8 mouse cellular contexts compared by ENCODE assay signal in genomic region chr5:122372192-122372769, GRCm38 (mm10). TPM values are rescaled to one million over a fixed set of nuclear protein-coding genes. Genes with fewer than 3 reads are reported as not detected.
DNase-seq lines count a peak whose midpoint lies in the region; ATAC-seq lines count a peak whose summit lies in the region.

Fam216a (minus strand) TSS chr5:122372364.

- peaks cover 2 to 16% of the 10 kb centered on the region in 2 experiments; a peak in 3 of 4 replicates for H3K4me1 ChIP-seq in heart, embryonic 14.5 days (ENCODE audit: control insufficient read depth in 2 of 2, insufficient read depth in 2 of 2, low read length in 2 of 2)
- H3K4me1 ChIP-seq in liver, embryonic 13.5 days (replicated peaks): peaks cover 30% of the 10 kb centered on the region
- H3K4me1 ChIP-seq in stomach, embryonic 16.5 days (ENCODE audit: control insufficient read depth, insufficient read depth, low read length): peaks cover 10% of the 10 kb centered on the region

- H3K9me3 ChIP-seq in heart, embryonic 14.5 days (ENCODE audit: control insufficient read depth, low read length): no peaks in the 10 kb centered on the region
- no peaks in the 10 kb centered on the region for H3K9me3 ChIP-seq in liver, embryonic 13.5 days (replicated peaks)
- H3K9me3 ChIP-seq in stomach, embryonic 16.5 days (replicated peaks; ENCODE audit: control insufficient read depth, low read length): no peaks in the 10 kb centered on the region

- peak; percentile 87 for ATAC-seq in CD4-positive, CD25-positive, alpha-beta regulatory T cell, adult 4 months
- ATAC-seq in heart, embryonic 14.5 days (ENCODE audit: insufficient number of reproducible peaks, insufficient read depth, low FRiP score, low read depth): peak; percentile 89
- ATAC-seq in liver, embryonic 13.5 days (ENCODE audit: low read depth): peak; percentile 94
- peak; percentile 95 for ATAC-seq in stomach, embryonic 16.5 days (ENCODE audit: insufficient read depth, low FRiP score)

- H3K4me3 ChIP-seq in heart, embryonic 14.5 days (ENCODE audit: control insufficient read depth in 1 of 2, insufficient read depth in 1 of 2, low read depth in 1 of 2, low read length in 2 of 2): peak within 1 kb of the TSS; percentile 81 to 93
- H3K4me3 ChIP-seq in liver, embryonic 13.5 days (replicated peaks): peak within 1 kb of the TSS; percentile 78
- H3K4me3 ChIP-seq in stomach, embryonic 16.5 days (replicated peaks; ENCODE audit: low read length): peak within 1 kb of the TSS; percentile 88

- peak; percentile 100 for DNase-seq in c-Kit-negative CD71-positive TER-119-positive erythroid progenitor cells, embryonic 14.5 days (ENCODE audit: low read depth, low spot score)
- DNase-seq in fibroblast of lung, adult 2 months (ENCODE audit: low read depth): peak; percentile 98
- peak; percentile 99 for DNase-seq in kidney, postnatal 14 days
- peak; percentile 99 for DNase-seq in liver, embryonic 13.5 days
- peak; percentile 100 for DNase-seq in neural tube, embryonic 10.5 days (ENCODE audit: extremely low spot score, low spot score)

- H3K9ac ChIP-seq in heart, embryonic 14.5 days (ENCODE audit: low read length): peak within 1 kb of the TSS; percentile 90
- peak within 1 kb of the TSS; percentile 92 for H3K9ac ChIP-seq in liver, embryonic 13.5 days
- H3K9ac ChIP-seq in stomach, embryonic 16.5 days (ENCODE audit: low read length): peak within 1 kb of the TSS; percentile 91

- peak within 1 kb of the TSS; percentile 89 to 96 for H3K27ac ChIP-seq in heart, embryonic 14.5 days (replicated peaks in 1 of 2; ENCODE audit: control insufficient read depth in 1 of 2, insufficient read depth in 1 of 2, low read depth in 2 of 2, low read length in 2 of 2)
- H3K27ac ChIP-seq in liver, embryonic 13.5 days: peak within 1 kb of the TSS; percentile 97
- peak within 1 kb of the TSS; percentile 95 for H3K27ac ChIP-seq in stomach, embryonic 16.5 days (ENCODE audit: low read length)

- under 1% methylated on average over 53 of the region's 53 CpGs for WGBS in heart, embryonic 14.5 days
- WGBS in liver, embryonic 13.5 days (ENCODE audit: insufficient replicate concordance): under 1% methylated on average over 53 of the region's 53 CpGs
- WGBS in stomach, embryonic 16.5 days: under 1% methylated on average over 53 of the region's 53 CpGs

- no peaks in the 10 kb centered on the region for H3K27me3 ChIP-seq in heart, embryonic 14.5 days (ENCODE audit: control insufficient read depth, insufficient read depth, low read length)
- no peaks in the 10 kb centered on the region for H3K27me3 ChIP-seq in liver, embryonic 13.5 days
- H3K27me3 ChIP-seq in stomach, embryonic 16.5 days (ENCODE audit: control insufficient read depth, insufficient read depth, low read length): no peaks in the 10 kb centered on the region

- peaks cover 54% of the 10 kb centered on the region for H3K36me3 ChIP-seq in heart, embryonic 14.5 days (ENCODE audit: control insufficient read depth, insufficient read depth, low read length)
- H3K36me3 ChIP-seq in liver, embryonic 13.5 days: peaks cover 51% of the 10 kb centered on the region
- H3K36me3 ChIP-seq in stomach, embryonic 16.5 days (ENCODE audit: control insufficient read depth, insufficient read depth, low read length): peaks cover 8% of the 10 kb centered on the region; the same call in 1 of the 2 replicates

- H3K4me2 ChIP-seq in heart, embryonic 14.5 days (ENCODE audit: low read length): peak within 1 kb of the TSS; percentile 92
- H3K4me2 ChIP-seq in liver, embryonic 13.5 days: peak within 1 kb of the TSS; percentile 90
- peak within 1 kb of the TSS; percentile 94 for H3K4me2 ChIP-seq in stomach, embryonic 16.5 days (ENCODE audit: low read depth, low read length)

RNA-seq across cellular contexts. Expression of gene Fam216a, which starts in this region (rescaled TPM):
- 1 to 10 TPM; 6.9 to 7.4 TPM for polyA plus RNA-seq in CD4-positive, CD25-positive, alpha-beta regulatory T cell, adult 4 months (2017; shearing (Covaris generic))
- polyA plus RNA-seq in heart, embryonic 14.5 days (2014; fragmentation: Nextera tagmentation; extraction: Ambion mirVana): 55.0 and 64.5 TPM in 2 replicates
- 23.4 and 23.6 TPM in 2 replicates for polyA plus RNA-seq in liver, embryonic 13.5 days (2015; fragmentation: Nextera tagmentation; extraction: Ambion mirVana)
- 35.4 and 35.8 TPM in 2 replicates for polyA plus RNA-seq in stomach, embryonic 16.5 days (2015; fragmentation: Nextera tagmentation; extraction: Ambion mirVana)

Comparison
In these comparisons a context has a peak if more than half of its experiments do, and no peak if none do; other contexts are left out.
1. Peak in every context shown above with its lines: DNase-seq, ATAC-seq, H3K4me3 ChIP-seq and H3K27ac ChIP-seq.